Mouse (Mus musculus) NIH3T3 (cell line): ENCODE data around the gene Plcl1.
A peak's percentile ranks its signal among the peaks of the same experiment; 100 is the strongest.

Source experiments
- DNase-seq: peaks from one replicate; pipeline ENCODE4 v3.0.0-alpha.2; 2012; ENCODE audit warnings: low read depth

Plcl1 gene

GRCm38 (mm10) chr1:55405272-55406022, at the start of gene Plcl1:
Gene Plcl1, plus strand, starts transcription at chr1:55405921.
- peak; percentile 70 for DNase-seq

GRCm38 (mm10) chr1:55362634-55363033, 43.1 kb upstream of the Plcl1 start:
- no peak for DNase-seq

- DNase-seq = no peak
Observed at GRCm38 (mm10) chr1:55363044-55363565, 42.6 kb upstream of the Plcl1 start, which contains the start of gene Boll. Gene Boll, minus strand, starts transcription at chr1:55363469.

GRCm38 (mm10) chr1:55363586-55363985, 42.1 kb upstream of the Plcl1 start:
- DNase-seq = no peak

- DNase-seq = no peak
Observed at GRCm38 (mm10) chr1:55372626-55373025, 33.1 kb upstream of the Plcl1 start.

- DNase-seq = no peak
Observed at GRCm38 (mm10) chr1:55380527-55380926, 25.2 kb upstream of the Plcl1 start.

GRCm38 (mm10) chr1:55383114-55383773, 22.5 kb upstream of the Plcl1 start:
- DNase-seq = peak; percentile 91

- DNase-seq = no peak
Observed at GRCm38 (mm10) chr1:55399891-55400290, 5.8 kb upstream of the Plcl1 start.

GRCm38 (mm10) chr1:55404439-55404838, 1.3 kb upstream of the Plcl1 start:
- peak; percentile 83 for DNase-seq

GRCm38 (mm10) chr1:55406023-55406413, 297 bp downstream of the Plcl1 start:
- DNase-seq = no peak

GRCm38 (mm10) chr1:55406531-55407375, 1.0 kb downstream of the Plcl1 start:
- DNase-seq = no peak

- no peak for DNase-seq
Observed at GRCm38 (mm10) chr1:55410670-55411069, 4.9 kb downstream of the Plcl1 start.

GRCm38 (mm10) chr1:55411079-55411478, 5.4 kb downstream of the Plcl1 start:
- no peak for DNase-seq

GRCm38 (mm10) chr1:55412569-55412968, 6.8 kb downstream of the Plcl1 start:
- no peak for DNase-seq

- no peak for DNase-seq
Observed at GRCm38 (mm10) chr1:55413534-55413933, 7.8 kb downstream of the Plcl1 start.

- DNase-seq = no peak
Observed at GRCm38 (mm10) chr1:55418968-55419367, 13.2 kb downstream of the Plcl1 start.

- DNase-seq = no peak
Observed at GRCm38 (mm10) chr1:55427607-55428006, 21.9 kb downstream of the Plcl1 start.

- no peak for DNase-seq
Observed at GRCm38 (mm10) chr1:55429051-55429450, 23.3 kb downstream of the Plcl1 start.

GRCm38 (mm10) chr1:55429708-55430107, 24.0 kb downstream of the Plcl1 start:
- no peak for DNase-seq

- no peak for DNase-seq
Observed at GRCm38 (mm10) chr1:55430587-55430986, 24.9 kb downstream of the Plcl1 start.

GRCm38 (mm10) chr1:55436589-55436988, 30.9 kb downstream of the Plcl1 start:
- DNase-seq = no peak

- no peak for DNase-seq
Observed at GRCm38 (mm10) chr1:55437095-55437494, 31.4 kb downstream of the Plcl1 start.
